Mouse (Mus musculus) midbrain, embryonic 16.5 days (tissue): ENCODE measurements at regions not wholly inside any gene's neighbourhood (a gene's known extent, or its start where the extent isn't known, plus 50 kb on each side); places are given as distances from the start of the nearest gene placed in this dataset.
A peak's percentile ranks its signal among the peaks of the same experiment; 100 is the strongest.
"Not testable (repeated sequence)": the region's sequence is repeated elsewhere in the genome, so short reads cannot be mapped to it uniquely, and the experiment has no call there.

Experiments
- ATAC-seq: fragments of 200-750 bp; cut with Nextera tagmentation; 2 replicates; pipeline ENCODE4 v1.8.0; 2017; ENCODE audit warnings: moderate TSS enrichment
- H3K27ac ChIP-seq: fragments of 300-500 bp; sonication (generic); 2 replicates; pipeline ENCODE4 v1.5.1; 2014; ENCODE audit warnings: mild to moderate bottlenecking, low read length, mixed read lengths
- H3K27me3 ChIP-seq: fragments of 300-500 bp; sonication (generic); 2 replicates; pipeline ENCODE4 v1.6.1; 2014; ENCODE audit warnings: low read depth, low read length, mixed read lengths; ENCODE audit not compliant: control insufficient read depth, insufficient read depth
- H3K36me3 ChIP-seq: fragments of 300-500 bp; sonication (generic); 2 replicates; pipeline ENCODE4 v1.6.1; 2014; ENCODE audit warnings: mild to moderate bottlenecking, low read length, moderate library complexity, mixed read lengths; ENCODE audit not compliant: control insufficient read depth, insufficient read depth
- H3K4me1 ChIP-seq: fragments of 300-500 bp; sonication (generic); 2 replicates; pipeline ENCODE4 v1.6.1; 2014; ENCODE audit warnings: mild to moderate bottlenecking, low read length, mixed read lengths; ENCODE audit not compliant: control insufficient read depth, insufficient read depth
- H3K4me2 ChIP-seq: fragments of 300-500 bp; sonication (generic); 2 replicates; pipeline ENCODE4 v1.6.1; 2014; ENCODE audit warnings: mild to moderate bottlenecking, low read length, mixed read lengths
- H3K4me3 ChIP-seq: fragments of 300-500 bp; sonication (generic); 2 replicates; pipeline ENCODE4 v1.5.1; 2014; ENCODE audit warnings: low read depth, mild to moderate bottlenecking, low read length, moderate library complexity, mixed read lengths
- H3K9ac ChIP-seq: fragments of 300-500 bp; sonication (generic); 2 replicates; pipeline ENCODE4 v1.6.1; 2014; ENCODE audit warnings: low read depth, low read length, mixed read lengths
- H3K9me3 ChIP-seq: fragments of 300-500 bp; sonication (generic); replicated peaks from 2 replicates; pipeline ENCODE4 v1.6.1; 2014; ENCODE audit warnings: mild to moderate bottlenecking, low read length, mixed read lengths; ENCODE audit not compliant: control insufficient read depth, poor library complexity, severe bottlenecking
- WGBS: fragments of 180-500 bp; shearing (Covaris S2); extraction: QIAGEN DNeasy Blood & Tissue Kit; methylation state at CpG from one replicate; pipeline ENCODE4 v1.1.7; 2014; 5-methylcytosine and 5-hydroxymethylcytosine counted together

GRCm38 (mm10) chr2:98112023-98112422 is 550.0 kb upstream of the Gm10801 start:
- H3K4me1 ChIP-seq, result no peaks in the 10 kb centered on the region
- no peak overlapping the region for H3K9ac ChIP-seq
- H3K27ac ChIP-seq, result no peak overlapping the region
- no peak for ATAC-seq
- no peaks in the 10 kb centered on the region; the same call in 1 of the 2 replicates for H3K9me3 ChIP-seq
- H3K27me3 ChIP-seq, result no peaks in the 10 kb centered on the region
- no peak overlapping the region for H3K4me3 ChIP-seq
- no peaks in the 10 kb centered on the region for H3K36me3 ChIP-seq
- H3K4me2 ChIP-seq, result no peak overlapping the region
- WGBS, result 95% methylated on average over 2 of the region's 2 CpGs

DNA sequence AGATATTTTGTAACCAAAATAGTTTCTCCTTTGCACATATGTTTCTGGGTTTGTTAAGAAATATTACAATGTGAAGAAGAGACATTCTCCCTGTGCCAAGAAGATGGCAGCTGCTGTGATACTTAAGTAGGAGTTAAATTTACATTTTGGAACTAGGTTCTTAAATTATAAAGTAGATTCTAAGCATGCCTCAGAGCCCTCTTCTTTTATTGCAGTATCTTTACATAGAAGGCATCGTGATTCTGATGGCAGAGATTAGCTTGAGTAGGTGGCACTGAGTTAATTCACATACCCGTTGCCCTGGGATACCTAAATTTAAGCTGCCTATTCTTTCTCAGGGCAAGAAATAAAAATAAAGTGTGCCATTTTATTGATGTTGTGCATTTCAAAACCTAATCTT is 538.6 kb upstream of the Gm10801 start:
- Histone ChIP-seq H3K36me3 (no peaks in the 10 kb centered on the region), H3K4me3 (no peak overlapping the region), H3K27ac (no peak overlapping the region), H3K27me3 (no peaks in the 10 kb centered on the region), H3K9ac (no peak overlapping the region), H3K4me2 (no peak overlapping the region), H3K4me1 (no peaks in the 10 kb centered on the region), H3K9me3 (no peaks in the 10 kb centered on the region)
- 47% methylated on average over 2 of the region's 2 CpGs for WGBS
- ATAC-seq, result no peak

DNA sequence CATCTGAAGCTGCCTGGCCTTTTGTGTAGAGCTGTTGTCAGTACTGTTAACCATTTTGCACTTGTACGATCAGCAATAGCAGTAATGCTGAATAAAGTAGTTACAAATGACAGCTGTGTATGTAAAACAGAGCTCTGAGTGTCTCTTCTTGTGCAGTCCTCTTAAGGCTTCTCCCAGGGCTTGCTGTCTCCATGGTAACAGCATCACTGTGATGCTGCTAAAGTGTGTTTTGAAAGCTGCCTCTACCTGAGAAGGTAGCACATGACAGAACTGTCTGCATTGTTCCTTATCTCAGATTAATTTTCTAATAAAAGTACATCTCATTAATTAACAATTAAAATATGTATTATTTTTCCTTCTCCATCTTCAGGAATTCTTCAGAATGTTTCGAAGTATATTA is 537.4 kb upstream of the Gm10801 start:
- Histone ChIP-seq H3K27ac (no peak overlapping the region), H3K27me3 (no peaks in the 10 kb centered on the region), H3K36me3 (no peaks in the 10 kb centered on the region), H3K9me3 (no peaks in the 10 kb centered on the region), H3K4me2 (no peak overlapping the region), H3K4me3 (no peak overlapping the region), H3K9ac (no peak overlapping the region), H3K4me1 (no peaks in the 10 kb centered on the region)
- 58% methylated on average over 2 of the region's 2 CpGs for WGBS
- peak; percentile 97 for ATAC-seq

DNA sequence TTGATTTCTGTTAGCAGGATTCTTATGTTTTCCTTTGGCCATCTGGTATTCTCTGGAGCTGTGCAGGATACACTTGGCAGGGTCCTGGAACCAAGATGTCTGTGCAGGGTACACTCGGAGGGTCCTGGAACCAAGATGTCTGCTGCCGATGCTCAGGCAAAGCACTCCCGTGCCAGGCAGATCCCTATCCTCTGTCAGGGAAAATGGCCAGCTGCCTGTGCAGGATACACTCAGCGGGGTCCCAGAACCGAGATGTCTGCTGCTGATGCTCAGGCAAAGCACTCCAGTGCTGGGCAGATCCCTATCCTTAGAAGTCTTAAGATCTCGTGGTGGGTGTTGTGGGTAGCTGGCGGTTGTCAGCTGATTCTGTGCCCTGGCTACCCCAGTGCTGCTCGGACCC is 521.6 kb upstream of the Gm10801 start:
- not testable (repeated sequence) for H3K9me3 ChIP-seq, H3K36me3 ChIP-seq, H3K4me3 ChIP-seq, ATAC-seq, H3K4me2 ChIP-seq, H3K27ac ChIP-seq, H3K9ac ChIP-seq, H3K4me1 ChIP-seq, H3K27me3 ChIP-seq
- WGBS, result 88% methylated on average over 8 of the region's 8 CpGs

DNA sequence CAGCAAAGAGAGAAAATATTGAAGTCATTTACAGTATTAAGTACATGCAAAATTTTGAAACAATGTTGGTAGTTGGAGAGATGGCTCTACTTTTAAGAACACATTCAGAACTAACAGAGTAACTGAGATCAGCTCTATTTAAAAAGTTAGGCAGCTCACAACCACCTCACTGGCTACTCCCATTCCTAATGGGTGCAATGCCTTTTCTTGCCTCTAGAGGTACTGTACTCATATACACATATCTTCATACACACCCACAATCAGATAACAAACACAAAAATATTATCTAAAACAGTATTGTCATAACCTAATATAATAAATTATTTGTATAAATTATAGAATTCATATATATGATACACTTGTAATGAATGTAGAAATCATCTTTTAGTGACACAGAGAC is 518.3 kb upstream of the Gm10801 start:
- no peaks in the 10 kb centered on the region for H3K9me3 ChIP-seq
- H3K9ac ChIP-seq, result no peak overlapping the region
- H3K27me3 ChIP-seq, result no peaks in the 10 kb centered on the region
- no peak overlapping the region for H3K4me3 ChIP-seq
- H3K36me3 ChIP-seq, result no peaks in the 10 kb centered on the region
- ATAC-seq, result no peak
- H3K4me2 ChIP-seq, result no peak overlapping the region
- H3K27ac ChIP-seq, result no peak overlapping the region
- H3K4me1 ChIP-seq, result no peaks in the 10 kb centered on the region
